Mouse (Mus musculus): ENCODE measurements at regions not wholly inside any gene's neighbourhood (a gene's known extent, or its start where the extent isn't known, plus 50 kb on each side); places are given as distances from the start of the nearest gene placed in this dataset.

DNA sequence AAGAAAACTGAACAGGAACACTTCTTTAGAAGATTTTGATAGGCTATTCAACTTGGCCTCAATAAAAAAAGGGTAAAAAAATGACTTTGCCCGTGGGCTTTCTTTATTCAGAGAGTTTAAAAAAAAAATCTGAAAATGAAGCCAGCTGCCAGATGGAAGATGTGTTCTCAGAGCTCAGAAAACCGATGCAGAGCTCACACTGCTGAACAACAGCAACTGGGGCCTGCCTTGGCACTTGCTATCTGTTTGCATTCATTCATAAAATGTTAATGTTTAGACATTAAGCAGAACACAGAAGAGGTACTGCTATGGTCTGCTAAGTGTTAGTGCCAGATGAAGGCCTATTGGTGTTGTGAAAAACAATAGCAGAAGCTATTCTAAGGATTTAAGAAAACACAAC lies 173.8 kb upstream of the Smc2 start:
- no peak for DNase-seq

DNA sequence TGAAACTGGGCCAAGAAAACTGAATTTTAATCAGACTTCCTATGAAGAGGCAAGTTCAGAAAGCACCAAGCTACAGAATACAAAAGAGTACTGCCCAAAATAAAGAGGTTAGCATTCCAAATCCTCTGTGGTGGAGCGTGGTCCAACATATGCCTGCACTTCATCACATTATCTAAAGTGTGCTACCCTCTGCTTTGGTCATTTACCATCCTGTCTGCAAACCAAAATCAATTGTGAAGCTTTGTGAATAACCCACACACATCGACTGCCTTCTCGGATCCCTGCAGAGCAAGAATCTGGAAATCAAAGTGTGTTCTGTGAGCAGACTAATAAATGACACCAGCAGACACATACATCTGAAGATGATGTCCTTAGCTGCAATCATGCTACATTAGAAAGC lies 156.6 kb upstream of the Smc2 start:
- DNase-seq: no peak

DNA sequence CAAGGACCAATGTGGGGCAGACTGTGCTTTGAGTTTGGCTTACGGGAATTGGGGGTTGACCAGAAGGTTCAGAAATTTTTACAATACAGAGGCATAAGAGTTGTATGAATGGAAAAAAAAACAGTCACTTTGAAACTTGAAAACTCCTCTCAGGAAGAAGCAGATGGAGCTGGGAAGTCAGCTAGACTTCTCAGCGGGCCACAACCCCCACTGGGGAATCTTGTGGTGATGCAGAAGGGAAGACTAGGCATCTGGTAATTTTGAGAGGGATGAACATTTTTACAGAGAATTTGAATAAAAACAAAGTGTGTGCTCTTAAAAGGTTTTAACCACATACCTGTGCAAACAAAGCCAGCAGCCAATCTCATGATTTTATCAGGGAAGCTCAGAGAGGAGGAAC lies 154.1 kb upstream of the Smc2 start:
- no peak for DNase-seq

DNA sequence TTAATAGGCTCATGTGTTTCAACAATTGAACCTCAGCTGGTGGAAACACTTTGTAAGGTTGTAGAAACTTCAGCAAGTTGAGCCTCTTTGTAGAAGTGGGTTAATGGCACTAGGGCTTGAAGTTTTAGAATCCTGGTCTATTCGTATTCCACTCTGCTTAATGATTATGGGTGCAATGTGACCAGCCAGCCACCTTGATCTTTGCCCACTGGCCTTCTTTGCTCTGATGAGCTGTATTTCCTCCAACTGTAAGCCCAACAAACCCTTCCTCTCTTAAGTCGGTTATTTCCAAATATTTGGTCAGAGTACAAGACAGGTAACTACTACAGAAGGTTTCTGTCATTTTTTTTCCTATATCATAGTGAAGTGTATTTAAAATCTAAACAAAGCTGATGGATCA lies 145.4 kb upstream of the Smc2 start:
- no peak for DNase-seq

DNA sequence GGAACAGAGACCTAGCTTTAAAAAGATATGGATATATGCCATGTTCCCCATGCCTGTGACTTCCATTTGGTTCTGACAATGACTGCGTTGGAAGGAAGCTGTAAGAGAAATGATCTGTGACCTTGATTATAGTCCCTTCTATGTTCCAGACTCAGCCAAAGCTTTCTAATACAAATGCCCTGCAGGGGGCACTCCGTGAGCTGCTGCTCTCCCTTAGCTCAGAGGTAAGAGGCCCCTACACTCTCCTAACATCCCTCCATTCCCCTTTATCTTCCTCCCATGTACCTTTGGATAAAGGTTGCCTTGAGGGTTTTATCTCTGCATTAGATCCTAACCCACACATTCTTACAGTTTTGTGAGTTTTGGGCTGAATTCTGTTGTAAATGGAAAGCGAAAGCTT lies 139.8 kb upstream of the Smc2 start:
- DNase-seq: peak; percentile 7

DNA sequence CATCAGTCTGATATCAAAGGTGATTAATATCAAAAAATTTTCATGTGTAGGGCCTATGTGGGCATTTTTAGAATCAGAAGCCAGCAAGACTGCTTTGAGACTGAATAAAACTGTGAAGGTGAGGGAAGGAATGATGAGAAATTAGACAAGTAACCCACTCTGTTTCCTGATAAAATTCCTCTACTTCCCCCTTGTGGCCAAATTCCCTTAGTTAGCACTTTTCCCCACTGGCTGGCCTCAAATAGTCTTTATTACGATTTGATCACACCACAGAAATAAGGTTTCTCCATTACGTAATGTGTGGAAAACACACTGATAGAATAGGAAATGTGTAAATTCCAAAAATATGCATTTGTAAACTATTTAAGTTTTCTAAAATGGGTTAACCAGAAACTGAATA lies 137.4 kb upstream of the Smc2 start:
- no peak for DNase-seq

DNA sequence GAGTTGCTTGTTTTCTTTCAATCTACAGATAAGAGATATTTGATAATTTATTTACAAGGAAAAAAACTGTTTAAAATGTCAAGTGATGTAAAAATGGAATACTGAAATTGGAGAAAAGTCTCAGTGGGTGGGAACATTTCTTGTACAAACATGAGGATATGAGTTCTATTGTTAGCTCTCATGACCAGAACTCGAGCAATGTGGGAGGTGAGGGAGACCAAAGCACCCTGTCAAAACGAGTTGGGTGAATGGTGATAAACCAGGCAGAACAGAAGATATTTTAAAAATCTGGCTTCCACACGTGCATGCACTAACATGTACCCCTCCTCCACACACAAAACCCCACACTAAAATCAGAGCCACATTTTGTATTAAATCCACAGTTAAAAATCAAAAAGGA lies 114.7 kb upstream of the Smc2 start:
- no peak for DNase-seq

DNA sequence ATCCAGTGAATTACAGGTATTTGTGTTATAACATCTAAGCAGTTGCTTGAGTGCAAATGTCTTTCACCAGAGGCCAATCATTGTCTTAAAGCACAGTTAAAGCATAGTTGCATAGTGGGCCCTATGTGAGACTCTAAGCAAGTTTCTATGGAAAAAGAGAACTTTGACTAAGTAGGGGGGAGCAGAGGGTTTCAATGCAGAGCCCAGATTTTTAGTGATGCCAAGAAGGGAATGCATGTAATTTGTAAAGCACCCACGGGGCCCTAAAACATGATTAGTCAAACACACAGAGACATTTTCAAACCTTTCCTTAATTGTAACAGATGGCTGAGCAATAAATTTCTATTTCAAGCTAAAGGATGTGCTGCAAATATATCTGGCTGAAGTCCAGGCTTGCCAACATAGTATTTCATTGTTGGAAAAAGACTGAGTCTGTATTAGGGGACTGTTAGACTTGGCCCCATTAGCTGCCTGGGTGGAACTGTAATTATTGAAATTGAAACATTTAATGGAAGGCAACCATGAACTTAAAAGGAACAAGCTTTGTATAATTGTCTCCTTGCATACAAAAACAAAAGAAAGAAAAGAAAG lies 107.6 kb upstream of the Smc2 start:
- no peak for DNase-seq

DNA sequence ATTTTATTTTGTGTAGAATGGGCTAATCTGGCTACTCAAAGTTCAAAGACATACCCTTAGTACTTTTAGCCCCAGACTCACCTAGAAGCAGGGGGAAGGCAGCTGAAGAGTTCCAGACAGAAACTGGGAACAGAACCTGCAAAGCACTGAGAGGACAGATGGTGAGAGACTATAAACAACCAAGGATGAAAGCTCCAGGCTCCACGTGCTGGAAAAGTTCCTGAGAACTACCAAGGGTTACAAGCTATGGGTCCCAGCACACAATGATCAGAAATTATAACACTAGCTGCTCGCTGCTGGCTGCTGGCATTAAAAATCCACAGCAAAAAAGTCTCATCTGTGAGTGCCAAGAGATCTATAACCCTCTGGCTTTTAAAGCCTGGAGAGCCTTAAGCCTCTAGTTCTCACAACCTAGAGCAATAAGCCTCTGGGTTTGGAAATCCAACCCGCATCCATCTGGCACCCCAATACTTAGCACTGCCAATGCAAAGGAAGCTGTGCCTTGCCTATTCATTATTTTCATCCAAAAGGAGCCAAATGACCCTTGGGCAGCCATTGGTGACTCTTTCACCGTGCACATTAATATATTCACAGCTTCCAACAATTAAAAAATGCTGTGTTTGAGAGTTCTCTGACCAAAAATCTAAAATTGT lies 102.6 kb upstream of the Smc2 start:
- no peak for DNase-seq

DNA sequence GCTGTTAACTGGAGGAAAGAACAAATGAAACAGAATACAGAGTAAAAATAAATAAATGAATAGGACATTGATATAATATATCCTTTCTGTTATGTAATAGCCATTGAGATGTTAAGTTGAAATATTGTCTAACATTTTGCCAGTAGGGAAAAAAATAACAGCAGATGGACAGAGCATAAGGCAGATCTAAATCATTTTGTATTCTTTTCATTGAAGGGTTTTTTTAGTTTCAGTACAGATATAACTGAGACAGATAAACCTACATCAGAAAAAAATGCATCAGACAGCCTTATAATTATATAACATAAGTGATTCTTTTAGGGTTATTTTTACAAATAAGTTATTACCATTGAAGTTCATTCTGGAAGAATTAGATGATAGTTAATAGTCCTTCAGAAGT lies 97.8 kb upstream of the Smc2 start:
- no peak for DNase-seq

DNA sequence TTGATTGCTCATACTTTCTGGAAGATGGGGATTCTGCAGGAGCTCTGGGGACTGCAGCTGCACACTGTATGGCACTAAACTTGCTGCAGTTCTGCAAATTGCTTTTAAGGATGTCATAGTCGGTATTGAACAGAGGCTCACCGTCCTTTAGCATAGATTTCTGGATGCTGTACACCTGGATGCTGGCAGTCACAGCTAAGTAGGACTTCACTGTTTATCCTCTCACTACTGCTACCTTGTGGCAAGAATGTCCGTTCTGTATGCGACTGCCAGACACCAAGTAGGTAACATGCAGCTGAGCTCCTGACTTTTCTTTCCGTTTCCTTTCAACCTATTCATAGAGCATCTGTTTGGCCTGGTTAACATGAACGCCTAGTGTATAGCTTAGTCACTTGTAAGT lies 77.3 kb upstream of the Smc2 start:
- DNase-seq: no peak

DNA sequence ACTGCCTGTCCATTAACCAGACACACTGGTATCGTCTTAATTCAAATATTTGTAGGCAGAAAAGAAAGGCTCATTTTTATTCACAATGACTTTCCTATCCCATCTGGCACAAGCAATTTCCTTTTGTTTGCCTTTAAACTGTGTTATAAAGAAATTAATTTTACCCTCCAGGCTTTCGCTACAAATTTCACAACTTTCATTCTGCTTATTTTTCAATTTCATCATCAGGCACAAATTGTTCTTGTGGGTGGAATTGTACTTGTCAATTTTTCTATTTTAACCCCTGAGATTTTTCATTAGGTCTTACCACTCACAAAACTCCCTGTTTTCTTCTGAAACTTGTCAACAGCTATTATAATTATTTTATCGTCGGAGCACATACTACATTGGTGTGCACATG lies 73.2 kb upstream of the Smc2 start:
- no peak for DNase-seq

DNA sequence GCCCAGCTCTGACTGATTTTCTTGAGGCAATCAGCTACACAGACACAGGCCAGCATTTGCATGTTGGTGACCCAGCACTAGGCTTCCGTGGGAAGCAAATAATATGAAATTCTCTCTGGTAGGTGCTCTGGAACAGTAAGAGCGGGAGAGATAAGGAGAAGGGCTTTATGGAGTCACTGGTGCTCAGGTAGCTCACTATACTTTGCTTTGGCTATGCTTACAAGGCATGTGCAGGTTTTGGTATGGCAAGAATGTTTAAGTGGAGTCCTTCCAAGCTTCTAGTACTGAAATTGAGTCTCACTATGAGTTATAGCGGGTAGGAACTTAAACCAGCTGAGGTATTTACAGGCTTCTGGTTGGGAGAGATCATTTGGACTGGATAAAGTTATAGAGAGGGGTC lies 70.5 kb upstream of the Smc2 start:
- DNase-seq: no peak

All from kidney, adult 18-20 months (tissue).